In genomic region chr5:119626662-119627061, GRCm38 (mm10) we compare ENCODE assay signal across 7 mouse cellular contexts. TPM values are rescaled to one million over a fixed set of nuclear protein-coding genes. Genes with fewer than 3 reads are reported as not detected.
A peak's percentile ranks its signal among the peaks of the same experiment; 100 is the strongest.
DNase-seq lines count a peak whose midpoint lies in the region; ATAC-seq lines count a peak whose summit lies in the region.

No protein-coding gene starts in this region.

- peak; percentile 60 for DNase-seq in left cerebral cortex, postnatal 4 days
- no peak for DNase-seq in left cerebral cortex, adult 11 months (ENCODE audit: low spot score)
- no peak for DNase-seq in embryonic facial prominence, embryonic 14.5 days (ENCODE audit: low spot score)
- no peak for DNase-seq in thymus, postnatal 4 days
- DNase-seq in thymus, postnatal 10 days (ENCODE audit: low spot score in 2 of 2) = no peak

- 0 out of 2 replicates have a peak overlapping the region, but pooled peaks have one; percentile 13 for H3K4me3 ChIP-seq in embryonic facial prominence, embryonic 14.5 days (ENCODE audit: low read depth, low read length)
- H3K4me3 ChIP-seq in hindbrain, embryonic 12.5 days = peak overlapping the region; percentile 4; the same call in 1 of the 2 replicates
- H3K4me3 ChIP-seq in midbrain, embryonic 15.5 days = peak overlapping the region; percentile 5; the same call in 1 of the 2 replicates

- 0 out of 2 replicates have a peak overlapping the region, but pooled peaks have one; percentile 27 for H3K9ac ChIP-seq in embryonic facial prominence, embryonic 14.5 days (ENCODE audit: low read depth, low read length)
- H3K9ac ChIP-seq in hindbrain, embryonic 12.5 days = no peak overlapping the region; the same call in 1 of the 2 replicates
- H3K9ac ChIP-seq in midbrain, embryonic 15.5 days = no peak overlapping the region

- intact Hi-C loops in left cerebral cortex, postnatal 4 days (cut with DNase I) = no loop called here

- H3K4me1 ChIP-seq in embryonic facial prominence, embryonic 14.5 days (ENCODE audit: control insufficient read depth, insufficient read depth, low read length) = peaks cover 25% of the 10 kb centered on the region; the same call in 1 of the 2 replicates
- peaks cover 24% of the 10 kb centered on the region for H3K4me1 ChIP-seq in hindbrain, embryonic 12.5 days
- peaks cover 11% of the 10 kb centered on the region for H3K4me1 ChIP-seq in midbrain, embryonic 15.5 days

- peak overlapping the region; percentile 50 for H3K4me2 ChIP-seq in embryonic facial prominence, embryonic 14.5 days (ENCODE audit: low read depth, low read length)
- peak overlapping the region; percentile 42 for H3K4me2 ChIP-seq in hindbrain, embryonic 12.5 days (replicated peaks)
- peak overlapping the region; percentile 31 for H3K4me2 ChIP-seq in midbrain, embryonic 15.5 days

- no peaks in the 10 kb centered on the region for H3K36me3 ChIP-seq in embryonic facial prominence, embryonic 14.5 days (ENCODE audit: control insufficient read depth, insufficient read depth, low read length)
- H3K36me3 ChIP-seq in hindbrain, embryonic 12.5 days = no peaks in the 10 kb centered on the region
- no peaks in the 10 kb centered on the region for H3K36me3 ChIP-seq in midbrain, embryonic 15.5 days (replicated peaks)

- H3K27ac ChIP-seq in embryonic facial prominence, embryonic 14.5 days (replicated peaks; ENCODE audit: low read depth, low read length) = peak overlapping the region; percentile 52; the same call in 1 of the 2 replicates
- H3K27ac ChIP-seq in hindbrain, embryonic 12.5 days = no peak overlapping the region
- no peak overlapping the region for H3K27ac ChIP-seq in midbrain, embryonic 15.5 days

- H3K27me3 ChIP-seq in embryonic facial prominence, embryonic 14.5 days (replicated peaks; ENCODE audit: control insufficient read depth, insufficient read depth, low read length) = peaks cover 27% of the 10 kb centered on the region
- H3K27me3 ChIP-seq in hindbrain, embryonic 12.5 days = peaks cover 72% of the 10 kb centered on the region
- peaks cover 34% of the 10 kb centered on the region for H3K27me3 ChIP-seq in midbrain, embryonic 15.5 days (replicated peaks)

- ATAC-seq in embryonic facial prominence, embryonic 14.5 days (ENCODE audit: low read depth) = 0 out of 2 replicates have a peak, but pooled peaks have one; percentile 32
- ATAC-seq in hindbrain, embryonic 12.5 days (ENCODE audit: low FRiP score) = no peak
- ATAC-seq in midbrain, embryonic 15.5 days (replicated peaks) = no peak

- no peaks in the 10 kb centered on the region for H3K9me3 ChIP-seq in embryonic facial prominence, embryonic 14.5 days (ENCODE audit: control insufficient read depth, low read length)
- H3K9me3 ChIP-seq in hindbrain, embryonic 12.5 days (replicated peaks) = no peaks in the 10 kb centered on the region
- no peaks in the 10 kb centered on the region for H3K9me3 ChIP-seq in midbrain, embryonic 15.5 days

- 11% methylated on average over 16 of the region's 22 CpGs for WGBS in embryonic facial prominence, embryonic 14.5 days
- 2% methylated on average over 22 of the region's 22 CpGs for WGBS in hindbrain, embryonic 12.5 days
- 3% methylated on average over 22 of the region's 22 CpGs for WGBS in midbrain, embryonic 15.5 days

RNA-seq across cellular contexts. Expression of gene Tbx3, which starts 43.8 kb away (rescaled TPM):
- total RNA-seq in left cerebral cortex, postnatal 4 days (2021) = 1 to 10 TPM; 3.7 to 4.4 TPM
- polyA plus RNA-seq in embryonic facial prominence, embryonic 14.5 days (2014; fragmentation: Nextera tagmentation; extraction: Ambion mirVana) = 22.6 and 31.5 TPM in 2 replicates
- 8.9 and 10.3 TPM in 2 replicates for polyA plus RNA-seq in hindbrain, embryonic 12.5 days (2016; fragmentation: Nextera tagmentation; extraction: Ambion mirVana)
- polyA plus RNA-seq in midbrain, embryonic 15.5 days (2015; fragmentation: Nextera tagmentation; extraction: Ambion mirVana) = 2.9 and 4.7 TPM in 2 replicates
